Mouse (Mus musculus): Measurements from ENCODE around the gene Kif6.

GRCm38 (mm10) chr17:49934586-49934985 is 319.6 kb downstream of the Kif6 start:
- TF ChIP-seq ZNF384 (IDR thresholded peaks at IDR 0.05; ENCODE audit: low read depth, low read length): no peak
- no peak for TF ChIP-seq CHD2 (IDR thresholded peaks at IDR 0.05; ENCODE audit: low read depth, low read length)
- no peak for TF ChIP-seq ZC3H11A (IDR thresholded peaks at IDR 0.05; ENCODE audit: borderline replicate concordance, low read depth, low read length)
- TF ChIP-seq HCFC1 (IDR thresholded peaks at IDR 0.05; ENCODE audit: borderline replicate concordance, insufficient read depth, low read length): no peak

All from ES-E14 (cell line).